Mouse (Mus musculus): ENCODE data around the gene Gm42669.

Gene Gm42669

GRCm38 (mm10) chr5:107617986-107618385 is 110.6 kb downstream of the Gm42669 start:
- ChIA-PET CTCF (no interaction called here), POLR2A (no interaction called here)

GRCm38 (mm10) chr5:107621327-107621726 is 113.9 kb downstream of the Gm42669 start:
- ChIA-PET CTCF (interaction anchor here in 2 of 4 experiments (0.6 kb wide), 2 partner anchors 16 to 1792 kb away, joined by 3 to 7 read pairs; no protein-coding TSS in a partner anchor), POLR2A (no interaction called here)
